Mouse (Mus musculus): Measurements from ENCODE around the gene Rpl29. TPM values are rescaled to one million over a fixed set of nuclear protein-coding genes. Genes with fewer than 3 reads are reported as not detected.

Rpl29 gene
- total RNA-seq, 4 experiments from 2014 or later: 256 to 304 (median 274) TPM

GRCm38 (mm10) chr9:106454888-106455681 is 25.8 kb downstream of the Rpl29 start:
- no peak for DNase-seq (ENCODE audit: low spot score)

GRCm38 (mm10) chr9:106456325-106457162 is 27.3 kb downstream of the Rpl29 start:
- DNase-seq (ENCODE audit: low spot score): no peak

- DNase-seq (ENCODE audit: low spot score): no peak
Measured at GRCm38 (mm10) chr9:106457163-106457559, 27.9 kb downstream of the Rpl29 start.

DNA sequence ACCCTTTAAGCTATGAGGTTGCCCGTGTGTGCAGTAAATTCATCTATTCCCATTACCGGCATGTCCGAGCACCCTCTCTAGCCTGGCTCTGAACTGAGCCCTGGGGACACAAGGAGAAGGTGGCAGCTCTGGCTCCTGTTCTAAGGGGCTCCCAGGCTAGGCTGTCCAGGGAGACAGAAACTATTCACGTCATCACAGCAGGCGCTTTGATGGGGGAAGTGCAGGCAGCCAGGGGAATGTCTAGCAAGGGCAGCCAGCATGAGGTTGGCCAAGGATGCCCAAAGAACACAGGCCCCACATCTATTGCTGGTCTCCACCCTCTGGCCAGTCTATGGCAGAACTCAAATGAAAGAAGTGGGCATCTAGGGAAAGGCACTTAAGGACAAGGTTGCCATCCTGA is 28.7 kb downstream of the Rpl29 start:
- no peak for DNase-seq (ENCODE audit: low spot score)

DNA sequence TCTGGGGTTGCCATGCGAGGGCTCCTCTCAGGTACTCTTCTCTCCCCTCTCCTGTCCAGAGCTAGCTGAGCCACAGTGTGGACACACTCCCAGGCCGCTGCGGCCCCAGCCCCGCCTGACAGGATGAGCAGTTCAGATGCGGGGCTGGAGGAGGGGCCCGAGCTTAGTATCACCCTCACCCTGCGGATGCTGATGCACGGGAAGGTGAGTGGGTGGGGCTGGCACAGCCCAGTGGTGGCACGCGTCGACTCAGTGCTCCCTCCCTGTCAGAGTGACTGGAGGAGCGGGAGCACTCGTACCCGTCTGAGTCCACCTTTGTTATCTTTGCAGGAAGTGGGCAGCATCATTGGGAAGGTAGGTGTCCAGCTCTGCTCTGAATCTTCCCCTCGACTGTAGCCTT is 30.7 kb downstream of the Rpl29 start:
- no peak for DNase-seq (ENCODE audit: low spot score)

DNA sequence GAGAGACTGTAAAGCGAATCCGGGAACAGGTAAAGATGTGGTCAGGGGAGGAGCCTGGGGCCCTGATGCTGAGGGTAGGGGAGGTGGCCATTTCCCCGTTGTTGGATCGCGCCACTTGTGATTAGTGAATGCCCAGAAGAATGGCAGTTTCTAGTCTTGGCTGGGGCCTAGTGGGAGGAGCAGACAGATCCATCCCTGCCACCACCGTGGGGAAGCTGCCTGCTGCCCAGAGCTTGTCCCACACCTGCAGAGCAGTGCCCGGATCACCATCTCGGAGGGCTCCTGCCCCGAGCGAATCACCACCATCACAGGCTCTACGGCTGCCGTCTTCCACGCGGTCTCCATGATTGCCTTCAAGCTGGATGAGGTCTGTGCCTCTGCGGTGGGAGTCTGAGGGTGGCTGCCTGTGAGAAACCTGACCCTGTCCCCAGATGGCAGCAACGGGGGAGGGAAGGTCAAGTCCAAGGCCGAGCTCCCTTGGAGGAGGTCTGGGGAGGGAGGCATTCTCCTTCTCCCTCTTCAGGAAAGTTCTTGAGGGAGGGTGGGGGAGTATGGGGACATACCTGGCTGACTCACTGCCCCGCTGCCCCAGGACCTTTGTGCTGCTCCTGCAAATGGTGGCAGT is 31.3 kb downstream of the Rpl29 start:
- no peak for DNase-seq (ENCODE audit: low spot score)

DNA sequence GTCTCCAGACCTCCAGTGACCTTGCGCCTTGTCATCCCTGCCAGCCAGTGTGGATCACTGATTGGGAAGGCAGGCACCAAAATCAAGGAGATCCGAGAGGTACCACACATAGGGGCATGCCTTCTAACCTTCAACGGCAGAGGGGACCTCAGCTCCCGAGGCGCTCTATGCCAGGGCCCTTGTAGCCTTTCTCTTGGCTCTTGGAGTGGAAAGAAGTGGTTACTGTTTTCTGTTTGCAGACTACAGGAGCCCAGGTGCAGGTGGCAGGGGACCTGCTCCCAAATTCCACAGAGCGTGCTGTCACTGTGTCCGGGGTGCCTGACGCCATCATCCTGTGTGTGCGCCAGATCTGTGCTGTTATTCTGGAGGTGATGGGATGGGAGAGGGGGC is 31.8 kb downstream of the Rpl29 start:
- no peak for DNase-seq (ENCODE audit: low spot score)

- DNase-seq (ENCODE audit: low spot score): no peak
Measured at GRCm38 (mm10) chr9:106461641-106462429, 32.6 kb downstream of the Rpl29 start.

DNA sequence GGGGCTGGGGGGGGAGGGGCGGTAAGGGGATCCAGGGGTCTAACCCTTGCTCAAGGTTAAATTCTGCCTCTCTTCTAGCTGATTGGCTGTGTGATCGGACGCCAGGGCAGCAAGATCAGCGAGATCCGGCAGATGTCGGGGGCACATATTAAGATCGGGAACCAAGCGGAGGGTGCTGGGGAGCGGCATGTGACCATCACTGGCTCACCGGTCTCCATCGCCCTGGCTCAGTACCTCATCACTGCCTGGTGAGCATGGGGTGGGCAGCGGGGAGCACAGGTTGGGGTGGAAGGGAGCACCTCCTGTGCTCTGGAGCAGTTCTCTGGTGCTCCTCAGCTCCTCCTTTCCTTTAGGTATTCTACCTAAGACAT is 33.2 kb downstream of the Rpl29 start:
- no peak for DNase-seq (ENCODE audit: low spot score)

DNA sequence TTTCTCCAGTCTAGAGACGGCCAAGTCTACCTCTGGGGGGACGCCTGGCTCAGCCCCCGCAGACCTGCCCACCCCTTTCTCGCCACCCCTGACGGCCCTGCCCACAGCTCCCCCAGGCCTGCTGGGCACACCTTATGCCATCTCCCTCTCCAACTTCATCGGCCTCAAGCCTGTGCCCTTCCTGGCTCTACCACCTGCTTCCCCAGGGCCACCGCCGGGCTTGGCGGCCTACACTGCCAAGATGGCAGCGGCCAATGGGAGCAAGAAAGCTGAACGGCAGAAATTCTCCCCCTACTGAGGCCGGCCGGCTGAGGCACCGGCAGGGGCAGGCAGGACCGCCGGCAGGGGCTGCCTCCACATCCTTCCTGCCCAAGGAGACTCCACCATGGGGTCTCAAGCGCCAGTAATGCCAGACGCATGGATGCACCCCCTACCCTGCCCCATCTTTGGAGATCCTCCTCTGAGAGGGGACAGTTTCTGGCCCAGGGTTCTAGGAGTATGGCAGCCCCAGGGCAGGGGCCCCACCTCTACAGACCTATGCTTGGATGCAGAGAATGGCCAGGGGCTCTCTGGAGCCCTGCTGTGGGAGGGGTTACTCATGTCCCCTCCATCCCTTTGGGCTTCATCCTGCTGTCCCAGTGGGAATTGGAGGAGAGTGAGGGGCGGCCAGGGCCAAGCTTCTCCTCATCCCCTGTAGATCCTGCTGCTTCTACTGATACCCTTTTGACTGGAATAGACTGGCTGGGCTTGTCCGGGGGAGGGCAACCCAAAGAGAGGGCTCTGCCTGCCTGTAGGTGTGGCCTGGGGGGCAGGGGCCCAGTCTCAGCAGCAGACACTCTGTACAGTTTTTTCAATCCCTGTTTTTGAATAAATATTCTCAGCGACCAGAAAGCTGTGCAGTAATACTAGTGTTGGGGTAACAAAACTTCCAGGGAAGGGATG is 34.1 kb downstream of the Rpl29 start:
- DNase-seq (ENCODE audit: low spot score): no peak

DNA sequence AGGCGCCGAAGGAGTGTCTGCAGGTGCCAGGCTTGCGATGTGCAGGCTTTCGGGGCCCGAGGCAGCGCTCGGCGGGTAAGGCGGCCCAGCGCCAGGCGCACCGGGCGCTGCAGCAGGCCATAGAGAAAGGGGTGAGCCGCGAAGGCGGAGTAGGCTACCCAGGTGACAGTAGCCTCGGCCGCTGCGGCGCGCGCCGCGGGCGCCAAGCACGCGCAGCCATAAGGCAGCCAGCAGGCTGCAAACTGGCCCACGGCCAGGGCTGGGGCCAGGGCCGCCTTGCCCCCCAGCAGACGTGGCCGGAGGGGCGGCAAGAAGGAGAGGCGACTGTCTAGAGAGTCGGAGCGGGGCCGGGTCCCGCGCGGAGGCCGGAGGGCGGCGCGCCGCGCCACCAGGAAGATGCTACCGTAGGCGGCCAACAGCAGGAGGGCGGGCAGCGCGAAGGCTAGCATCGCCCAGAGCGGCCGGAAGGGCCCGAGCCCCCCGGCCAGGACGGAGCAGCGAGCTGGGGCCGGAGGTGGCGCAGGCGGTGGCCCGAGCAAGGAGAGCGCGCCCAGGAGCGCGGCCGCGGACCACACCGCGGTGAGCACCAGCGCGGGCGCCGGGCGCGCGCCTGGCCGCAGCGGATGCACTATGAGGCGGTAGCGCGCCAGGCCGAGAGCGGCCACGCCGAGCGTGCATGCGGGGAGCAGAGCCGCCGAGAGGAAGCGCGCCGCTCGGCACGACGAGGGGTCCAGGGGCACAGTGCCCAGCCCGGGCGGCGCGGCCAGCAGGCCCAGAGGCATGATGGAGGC is 35.7 kb downstream of the Rpl29 start:
- no peak for DNase-seq (ENCODE audit: low spot score)

DNA sequence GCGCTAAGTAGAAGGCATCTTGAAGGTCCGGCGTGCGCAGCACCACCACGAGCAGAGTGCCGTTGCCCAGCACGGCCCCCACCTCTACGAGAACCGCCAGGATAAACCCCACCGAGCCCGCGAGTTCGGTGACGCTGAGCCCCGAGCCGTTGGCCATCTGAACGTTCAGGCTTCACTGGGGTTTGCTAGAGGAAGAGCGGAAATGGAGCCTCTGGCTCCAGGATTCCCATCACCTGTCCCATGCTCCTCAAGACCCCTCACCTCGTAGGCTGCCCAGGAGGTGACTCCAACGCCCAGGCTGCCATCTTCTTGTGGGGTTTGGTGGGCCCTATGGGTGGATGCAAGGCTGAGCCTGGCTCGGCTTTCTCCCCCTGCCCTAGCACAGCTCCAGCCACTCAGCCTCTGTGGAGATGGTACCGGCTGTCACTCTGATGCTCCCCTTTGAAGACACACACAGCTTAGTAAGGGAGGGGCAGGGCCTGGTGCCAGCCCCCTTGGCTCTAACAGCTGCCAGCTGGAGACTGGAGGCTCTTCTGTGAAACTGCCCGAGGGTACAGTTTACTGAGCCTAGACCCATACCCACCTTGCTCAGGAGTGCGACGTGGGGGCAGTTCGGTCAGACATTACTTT is 36.4 kb downstream of the Rpl29 start, which contains the start of gene Gpr62:
Gene Gpr62, minus strand, starts transcription at position 368 of the 630 bp plus-strand sequence.
- DNase-seq (ENCODE audit: low spot score): no peak

DNA sequence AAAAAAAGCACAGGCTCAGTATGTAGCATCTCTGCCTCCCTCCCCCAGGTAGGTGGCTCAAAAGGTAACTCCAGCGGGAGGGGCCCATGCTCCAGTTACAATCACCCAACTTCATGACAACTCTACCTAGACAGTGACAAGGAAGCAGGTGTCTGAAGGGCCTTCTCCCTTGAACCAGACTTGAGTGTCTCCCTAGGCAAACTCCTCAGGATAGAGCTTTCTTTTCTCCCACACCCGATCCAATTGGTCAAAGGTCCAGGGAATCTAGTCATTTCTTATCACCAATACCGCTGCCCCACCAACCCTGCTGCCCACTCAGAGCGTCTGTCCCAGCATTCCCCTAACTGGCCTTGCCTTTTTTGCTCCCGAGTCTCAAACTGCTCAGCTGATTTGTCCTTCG is 37.5 kb downstream of the Rpl29 start:
- DNase-seq (ENCODE audit: low spot score): no peak

DNA sequence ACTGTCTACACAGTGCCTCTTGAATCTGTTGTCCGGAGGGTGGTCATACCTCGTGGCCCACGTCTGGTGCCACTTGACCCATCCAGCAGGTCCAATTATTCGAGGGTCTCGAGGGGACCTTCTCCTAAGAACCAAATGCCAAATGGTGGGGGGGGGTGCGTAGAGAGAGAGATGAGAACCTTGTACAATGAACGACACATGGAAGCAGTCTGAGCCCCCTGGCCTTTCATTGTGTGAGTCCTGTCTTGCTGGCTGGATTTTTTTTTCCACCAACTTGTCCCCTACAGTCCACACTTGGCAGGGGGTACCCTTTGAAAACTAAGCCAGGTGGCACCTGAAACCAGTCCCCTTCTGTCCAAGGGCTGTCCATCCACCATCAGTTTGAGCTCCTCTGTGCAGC is 38.5 kb downstream of the Rpl29 start:
- DNase-seq (ENCODE audit: low spot score): no peak

- no peak for DNase-seq (ENCODE audit: low spot score)
Measured at GRCm38 (mm10) chr9:106469317-106469716, 40.1 kb downstream of the Rpl29 start.

GRCm38 (mm10) chr9:106469776-106470175 is 40.5 kb downstream of the Rpl29 start:
- no peak for DNase-seq (ENCODE audit: low spot score)

- DNase-seq (ENCODE audit: low spot score): no peak
Measured at GRCm38 (mm10) chr9:106470991-106471750, 41.9 kb downstream of the Rpl29 start.

GRCm38 (mm10) chr9:106471892-106472291 is 42.6 kb downstream of the Rpl29 start:
- DNase-seq (ENCODE audit: low spot score): peak; percentile 76
